Mouse (Mus musculus) stomach, postnatal 0 days (tissue): Measurements from ENCODE around the gene Lcn10.

Experiments
- CTCF ChIP-seq: IDR thresholded peaks from 2 replicates; pipeline ENCODE4 v1.5.1; 2016; ENCODE audit warnings: antibody characterized with exemption, low read depth, mild to moderate bottlenecking, moderate library complexity
- EP300 ChIP-seq: optimal IDR thresholded peaks from 2 replicates; pipeline ENCODE3; 2016; ENCODE audit warnings: antibody characterized with exemption

DNA sequence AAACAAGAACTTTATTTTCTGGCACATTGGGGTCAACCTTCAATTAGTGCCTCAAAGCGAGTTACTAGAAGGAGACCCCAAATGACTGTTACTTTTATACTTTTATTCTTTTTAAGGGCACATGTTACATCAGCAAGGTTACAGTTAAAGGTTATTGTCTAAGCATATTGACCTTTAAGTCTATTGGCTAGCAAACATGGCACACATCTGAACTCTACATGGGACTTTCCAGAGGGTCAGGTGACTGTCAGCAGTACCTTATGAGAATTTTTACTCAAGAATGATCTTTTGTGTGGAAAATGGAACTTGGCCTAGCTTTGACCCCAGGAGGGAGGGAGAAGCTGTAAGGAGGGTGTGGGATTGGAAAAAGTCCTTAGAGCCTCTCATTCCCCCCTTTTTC is 16.0 kb upstream of the Lcn10 start:
- TF ChIP-seq CTCF: no peak
- TF ChIP-seq EP300: no peak
